ENCODE assay signal across 16 mouse cellular contexts in genomic region chr12:117162180-117162579, GRCm38 (mm10).
DNase-seq lines count a peak whose midpoint lies in the region; ATAC-seq and TF ChIP-seq lines count a peak whose summit lies in the region.
"Had no signal": no experiment of that assay in that cellular context is flagged by ENCODE, and none has a peak within 500 bp of the region (broad histone marks: within the 10 kb centered on the region; RNA-seq: fewer than 3 reads in every experiment).

No protein-coding gene starts in this region.

- peak overlapping the region; percentile 22; the same call in 1 of the 2 replicates for H3K4me2 ChIP-seq in forebrain, embryonic 13.5 days
- H3K4me2 ChIP-seq in forebrain, embryonic 12.5 days: no peak overlapping the region
- H3K4me2 ChIP-seq in midbrain, embryonic 12.5 days (replicated peaks): no peak overlapping the region
- H3K4me2 ChIP-seq in midbrain, embryonic 11.5 days: no peak overlapping the region
- H3K4me2 ChIP-seq: lung, embryonic 15.5 days had no signal

- no peak for TF ChIP-seq CTCF in gastrocnemius, adult 2 months (IDR thresholded peaks at IDR 0.05)

- 46% methylated on average over 3 of the region's 3 CpGs for WGBS in forebrain, embryonic 13.5 days
- WGBS in forebrain, embryonic 12.5 days: 56% methylated on average over 3 of the region's 3 CpGs
- 73% methylated on average over 3 of the region's 3 CpGs for WGBS in midbrain, embryonic 12.5 days
- WGBS in midbrain, embryonic 11.5 days: 74% methylated on average over 3 of the region's 3 CpGs

- H3K4me1 ChIP-seq in forebrain, embryonic 13.5 days: peaks cover 91% of the 10 kb centered on the region
- peaks cover 90% of the 10 kb centered on the region for H3K4me1 ChIP-seq in forebrain, embryonic 12.5 days
- peaks cover 90% of the 10 kb centered on the region for H3K4me1 ChIP-seq in midbrain, embryonic 12.5 days
- H3K4me1 ChIP-seq in midbrain, embryonic 11.5 days (ENCODE audit: control insufficient read depth, insufficient read depth, low read length): peaks cover 72% of the 10 kb centered on the region

- ATAC-seq in forebrain, embryonic 13.5 days: no peak
- ATAC-seq in forebrain, embryonic 12.5 days (ENCODE audit: low FRiP score): no peak
- ATAC-seq in midbrain, embryonic 12.5 days (ENCODE audit: low FRiP score, low read depth): no peak
- no peak for ATAC-seq in midbrain, embryonic 11.5 days (ENCODE audit: low FRiP score)
- peak; percentile 63 for ATAC-seq in megakaryocyte progenitor cell, adult 5-6 weeks (replicated peaks; ENCODE audit: poor library complexity)
- no peak for ATAC-seq in CD4-positive, CD25-positive, alpha-beta regulatory T cell, adult 4 months

- peak overlapping the region; percentile 25; the same call in 1 of the 2 replicates for H3K27ac ChIP-seq in forebrain, embryonic 13.5 days
- no peak overlapping the region; the same call in 1 of the 2 replicates for H3K27ac ChIP-seq in forebrain, embryonic 12.5 days
- H3K27ac ChIP-seq in midbrain, embryonic 12.5 days (replicated peaks): peak overlapping the region; percentile 91
- H3K27ac ChIP-seq in midbrain, embryonic 11.5 days (ENCODE audit: low read depth, low read length): no peak overlapping the region
- H3K27ac ChIP-seq in gastrocnemius, adult 2 months: no peak overlapping the region
- H3K27ac ChIP-seq: liver, embryonic 14.5 days; lung, embryonic 15.5 days had no signal

- no peak overlapping the region for H3K9ac ChIP-seq in forebrain, embryonic 13.5 days
- H3K9ac ChIP-seq in forebrain, embryonic 12.5 days: no peak overlapping the region
- no peak overlapping the region for H3K9ac ChIP-seq in midbrain, embryonic 12.5 days (replicated peaks)
- H3K9ac ChIP-seq in midbrain, embryonic 11.5 days (ENCODE audit: low read length): no peak overlapping the region
- H3K9ac ChIP-seq: liver, embryonic 14.5 days; lung, embryonic 15.5 days had no signal

- no peak overlapping the region for H3K4me3 ChIP-seq in forebrain, embryonic 13.5 days
- H3K4me3 ChIP-seq in forebrain, embryonic 12.5 days (replicated peaks): no peak overlapping the region
- H3K4me3 ChIP-seq in midbrain, embryonic 12.5 days: no peak overlapping the region
- H3K4me3 ChIP-seq in midbrain, embryonic 11.5 days (ENCODE audit: low read depth, low read length): no peak overlapping the region
- H3K4me3 ChIP-seq in gastrocnemius, adult 2 months: no peak overlapping the region
- H3K4me3 ChIP-seq: lung, embryonic 15.5 days had no signal

- H3K9me3 ChIP-seq in forebrain, embryonic 13.5 days (replicated peaks): no peaks in the 10 kb centered on the region
- no peaks in the 10 kb centered on the region for H3K9me3 ChIP-seq in forebrain, embryonic 12.5 days
- no peaks in the 10 kb centered on the region for H3K9me3 ChIP-seq in midbrain, embryonic 12.5 days
- H3K9me3 ChIP-seq in midbrain, embryonic 11.5 days (ENCODE audit: control insufficient read depth, low read length): no peaks in the 10 kb centered on the region
- H3K9me3 ChIP-seq: lung, embryonic 15.5 days had no signal

- no peaks in the 10 kb centered on the region; the same call in 1 of the 2 replicates for H3K36me3 ChIP-seq in forebrain, embryonic 13.5 days (ENCODE audit: poor library complexity, severe bottlenecking)
- peaks cover 17% of the 10 kb centered on the region for H3K36me3 ChIP-seq in forebrain, embryonic 12.5 days (replicated peaks)
- peaks cover 53% of the 10 kb centered on the region for H3K36me3 ChIP-seq in midbrain, embryonic 12.5 days
- peaks cover 15% of the 10 kb centered on the region for H3K36me3 ChIP-seq in midbrain, embryonic 11.5 days (ENCODE audit: control insufficient read depth, insufficient read depth, low read length)
- H3K36me3 ChIP-seq: lung, embryonic 15.5 days had no signal

- peaks cover 76% of the 10 kb centered on the region for H3K27me3 ChIP-seq in forebrain, embryonic 13.5 days
- peaks cover 66% of the 10 kb centered on the region for H3K27me3 ChIP-seq in forebrain, embryonic 12.5 days
- H3K27me3 ChIP-seq in midbrain, embryonic 12.5 days: no peaks in the 10 kb centered on the region
- H3K27me3 ChIP-seq in midbrain, embryonic 11.5 days (ENCODE audit: control insufficient read depth, insufficient read depth, low read length): no peaks in the 10 kb centered on the region

- no peak for DNase-seq in midbrain, embryonic 11.5 days (ENCODE audit: low spot score, missing footprints)
- no peak for DNase-seq in kidney, adult 11 months
- DNase-seq in gastrocnemius, adult 2 months: no peak
- DNase-seq: cerebellum, adult 9-10 months; gastrocnemius, postnatal 25 days; kidney, postnatal 4 days; layer of hippocampus, postnatal 36 days; lung, postnatal 4 days; thymus, postnatal 25 days had no signal

- intact Hi-C loops in gastrocnemius, adult 2 months (cut with DNase I): no loop called here

Comparison
In these comparisons a context has a peak if more than half of its experiments do, and no peak if none do; other contexts are left out.
1. H3K27ac ChIP-seq: peak in forebrain, embryonic 13.5 days (single experiment) and midbrain, embryonic 12.5 days (single experiment); none in forebrain, embryonic 12.5 days (single experiment), midbrain, embryonic 11.5 days (single experiment) and gastrocnemius, adult 2 months (single experiment).